Mouse (Mus musculus) kidney, adult 2 months (tissue): Measurements from ENCODE around the gene Wnt10b.

Source experiments
- CTCF ChIP-seq: fragments of 200-500 bp; conservative IDR thresholded peaks from 2 replicates; pipeline ENCODE4 v1.5.1; 2011; ENCODE audit warnings: low read depth, mild to moderate bottlenecking, control low read depth, low read length, moderate library complexity, mixed read lengths; ENCODE audit not compliant: insufficient read depth, insufficient read length
- POLR2A ChIP-seq: fragments of 200-500 bp; IDR thresholded peaks from one replicate; pipeline ENCODE4 v1.6.1; 2011; ENCODE audit warnings: low read depth, low read length, control low read depth

DNA sequence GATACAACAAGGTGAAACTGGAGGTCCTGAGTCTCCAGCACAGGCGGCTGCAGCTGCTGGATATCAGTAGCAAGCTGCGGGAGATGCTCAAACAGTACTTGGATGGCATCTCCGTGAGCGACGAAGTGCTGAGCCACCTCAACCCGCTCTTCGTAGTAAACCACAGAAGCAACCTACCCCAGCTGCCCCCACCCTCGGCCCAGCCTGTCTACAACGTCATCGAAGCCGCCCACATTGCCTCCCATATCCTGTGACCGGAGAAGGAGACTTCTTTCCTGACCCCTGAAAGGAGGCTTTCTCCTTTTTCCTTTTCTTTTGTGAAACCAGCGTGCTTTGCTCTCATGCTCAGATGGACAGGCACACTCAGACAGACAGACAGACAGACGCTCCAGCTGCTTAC lies 55.1 kb downstream of the Wnt10b start:
- TF ChIP-seq POLR2A (no peak), CTCF (no peak)
